Mouse (Mus musculus): Measurements from ENCODE around the gene Tor1aip2. TPM values are rescaled to one million over a fixed set of nuclear protein-coding genes. Genes with fewer than 3 reads are reported as not detected.
A peak's percentile ranks its signal among the peaks of the same experiment; 100 is the strongest.

The Tor1aip2 gene
- polyA plus RNA-seq, 2 experiments from 2014 or later, result 42.7 to 47.7 TPM

GRCm38 (mm10) chr1:156041451-156042241 is 6.4 kb downstream of the Tor1aip2 start:
- ATAC-seq, result no peak

GRCm38 (mm10) chr1:156042481-156042880 is 7.3 kb downstream of the Tor1aip2 start:
- ATAC-seq, result no peak

GRCm38 (mm10) chr1:156043027-156043426 is 7.8 kb downstream of the Tor1aip2 start:
- ATAC-seq, result peak; percentile 68

- ATAC-seq, result no peak
Observed at GRCm38 (mm10) chr1:156044211-156044611, 9.0 kb downstream of the Tor1aip2 start.

- ATAC-seq, result no peak
Observed at GRCm38 (mm10) chr1:156046688-156047087, 11.5 kb downstream of the Tor1aip2 start.

GRCm38 (mm10) chr1:156058207-156058606 is 23.0 kb downstream of the Tor1aip2 start:
- ATAC-seq, result no peak

- no peak for ATAC-seq
Observed at GRCm38 (mm10) chr1:156062193-156062592, 27.0 kb downstream of the Tor1aip2 start.

- ATAC-seq, result no peak
Observed at GRCm38 (mm10) chr1:156066133-156066532, 30.9 kb downstream of the Tor1aip2 start.

- no peak for ATAC-seq
Observed at GRCm38 (mm10) chr1:156070106-156070505, 34.9 kb downstream of the Tor1aip2 start.

GRCm38 (mm10) chr1:156073169-156073821 is 38.1 kb downstream of the Tor1aip2 start:
- no peak for ATAC-seq

GRCm38 (mm10) chr1:156074575-156074974 is 39.4 kb downstream of the Tor1aip2 start:
- ATAC-seq, result no peak

- no peak for ATAC-seq
Observed at GRCm38 (mm10) chr1:156076474-156076873, 41.3 kb downstream of the Tor1aip2 start.

GRCm38 (mm10) chr1:156077655-156078054 is 42.5 kb downstream of the Tor1aip2 start:
- ATAC-seq, result no peak

- ATAC-seq, result no peak
Observed at GRCm38 (mm10) chr1:156084603-156085002, 49.4 kb downstream of the Tor1aip2 start.

GRCm38 (mm10) chr1:156085770-156086169 is 50.6 kb downstream of the Tor1aip2 start:
- ATAC-seq, result peak; percentile 46

- no peak for ATAC-seq
Observed at GRCm38 (mm10) chr1:156087586-156087985, 52.4 kb downstream of the Tor1aip2 start.

- ATAC-seq, result no peak
Observed at GRCm38 (mm10) chr1:156089561-156089960, 54.4 kb downstream of the Tor1aip2 start.

GRCm38 (mm10) chr1:156090042-156090441 is 54.8 kb downstream of the Tor1aip2 start:
- ATAC-seq, result no peak

- ATAC-seq, result no peak
Observed at GRCm38 (mm10) chr1:156091811-156092210, 56.6 kb downstream of the Tor1aip2 start.

GRCm38 (mm10) chr1:156103763-156104162 is 68.6 kb downstream of the Tor1aip2 start:
- no peak for ATAC-seq

- no peak for ATAC-seq
Observed at GRCm38 (mm10) chr1:156105381-156105780, 70.2 kb downstream of the Tor1aip2 start.

- ATAC-seq, result no peak
Observed at GRCm38 (mm10) chr1:156107424-156107823, 72.2 kb downstream of the Tor1aip2 start.

- ATAC-seq, result no peak
Observed at GRCm38 (mm10) chr1:156108400-156108799, 73.2 kb downstream of the Tor1aip2 start.

- ATAC-seq, result no peak
Observed at GRCm38 (mm10) chr1:156111090-156111489, 75.9 kb downstream of the Tor1aip2 start.
